In genomic region chr10:83618819-83619440, GRCm38 (mm10) we compare ENCODE assay signal across 11 mouse cellular contexts. TPM values are rescaled to one million over a fixed set of nuclear protein-coding genes. Genes with fewer than 3 reads are reported as not detected.
DNase-seq lines count a peak whose midpoint lies in the region; ATAC-seq and TF ChIP-seq lines count a peak whose summit lies in the region.
"Had no signal": no experiment of that assay in that cellular context is flagged by ENCODE, and none has a peak within 500 bp of the region (broad histone marks: within the 10 kb centered on the region; RNA-seq: fewer than 3 reads in every experiment).

No protein-coding gene starts in this region.

- no peak overlapping the region for H3K4me2 ChIP-seq in midbrain, postnatal 0 days (ENCODE audit: low read depth, low read length, poor library complexity, severe bottlenecking)
- no peak overlapping the region for H3K4me2 ChIP-seq in intestine, embryonic 15.5 days (replicated peaks)
- H3K4me2 ChIP-seq: lung, embryonic 15.5 days; midbrain, embryonic 13.5 days had no signal

- H3K4me3 ChIP-seq in midbrain, embryonic 10.5 days: no peak overlapping the region
- H3K4me3 ChIP-seq in midbrain, postnatal 0 days (ENCODE audit: low read depth, low read length): no peak overlapping the region
- H3K4me3 ChIP-seq in intestine, embryonic 15.5 days (replicated peaks): no peak overlapping the region
- H3K4me3 ChIP-seq: lung, embryonic 15.5 days; midbrain, embryonic 13.5 days had no signal

- H3K9ac ChIP-seq in midbrain, postnatal 0 days (replicated peaks; ENCODE audit: low read length, poor library complexity, severe bottlenecking): no peak overlapping the region
- no peak overlapping the region for H3K9ac ChIP-seq in intestine, embryonic 15.5 days
- H3K9ac ChIP-seq: lung, embryonic 15.5 days; midbrain, embryonic 13.5 days had no signal

- H3K27me3 ChIP-seq in midbrain, embryonic 10.5 days (ENCODE audit: low read depth, poor library complexity, severe bottlenecking): no peaks in the 10 kb centered on the region
- H3K27me3 ChIP-seq in midbrain, postnatal 0 days (ENCODE audit: insufficient read depth, low read length): no peaks in the 10 kb centered on the region
- H3K27me3 ChIP-seq in intestine, embryonic 15.5 days (replicated peaks): no peaks in the 10 kb centered on the region
- H3K27me3 ChIP-seq: lung, embryonic 15.5 days; midbrain, embryonic 13.5 days had no signal

- intact Hi-C loops in heart, postnatal 25 days (cut with DNase I): loop anchor here (5.0 kb wide), 1 partner anchor 158 kb away; no protein-coding TSS in a partner anchor

- no peak for TF ChIP-seq CTCF in midbrain, postnatal 0 days (IDR thresholded peaks at IDR 0.05)

- H3K9me3 ChIP-seq in midbrain, embryonic 10.5 days (replicated peaks): no peaks in the 10 kb centered on the region
- H3K9me3 ChIP-seq in midbrain, postnatal 0 days (ENCODE audit: low read length): no peaks in the 10 kb centered on the region
- no peaks in the 10 kb centered on the region for H3K9me3 ChIP-seq in intestine, embryonic 15.5 days
- H3K9me3 ChIP-seq: lung, embryonic 15.5 days; midbrain, embryonic 13.5 days had no signal

- ATAC-seq in midbrain, postnatal 0 days (ENCODE audit: low FRiP score): no peak
- no peak for ATAC-seq in intestine, embryonic 15.5 days
- ATAC-seq: intestine, postnatal 0 days; midbrain, embryonic 13.5 days had no signal

- 0 out of 2 replicates have a peak overlapping the region, but pooled peaks have one; percentile 13 for H3K27ac ChIP-seq in midbrain, embryonic 10.5 days (replicated peaks)
- H3K27ac ChIP-seq in midbrain, postnatal 0 days (ENCODE audit: low read depth, low read length): no peak overlapping the region
- H3K27ac ChIP-seq in intestine, embryonic 15.5 days: no peak overlapping the region
- H3K27ac ChIP-seq: lung, embryonic 15.5 days; midbrain, embryonic 13.5 days had no signal

- H3K36me3 ChIP-seq in midbrain, embryonic 10.5 days: peaks cover 37% of the 10 kb centered on the region
- H3K36me3 ChIP-seq in midbrain, postnatal 0 days (ENCODE audit: insufficient read depth, low read length): peaks cover 19% of the 10 kb centered on the region
- H3K36me3 ChIP-seq in intestine, embryonic 15.5 days: peaks cover 6% of the 10 kb centered on the region; the same call in 1 of the 2 replicates
- H3K36me3 ChIP-seq: lung, embryonic 15.5 days had no signal

- peak; percentile 44 to 53 for DNase-seq in heart, adult 18-20 months
- DNase-seq in heart, postnatal 25 days (ENCODE audit: low spot score): no peak
- no peak for DNase-seq in midbrain, embryonic 10.5 days (ENCODE audit: low spot score)
- DNase-seq in midbrain, postnatal 0 days (ENCODE audit: low spot score): no peak
- DNase-seq in gastrocnemius, adult 8-10 months (ENCODE audit: low spot score in 2 of 2): peak; percentile 34 to 55
- DNase-seq in telencephalon, adult 2 months (ENCODE audit: low read depth, low spot score): peak; percentile 29
- no peak for DNase-seq in urinary bladder, adult 18-20 months (ENCODE audit: low spot score in 2 of 2)

- WGBS in midbrain, embryonic 10.5 days: 91% methylated on average over 12 of the region's 12 CpGs
- 82% methylated on average over 12 of the region's 12 CpGs for WGBS in midbrain, postnatal 0 days
- WGBS in intestine, embryonic 15.5 days: 87% methylated on average over 12 of the region's 12 CpGs

- peaks cover 13% of the 10 kb centered on the region for H3K4me1 ChIP-seq in midbrain, embryonic 10.5 days
- no peaks in the 10 kb centered on the region for H3K4me1 ChIP-seq in midbrain, postnatal 0 days (ENCODE audit: insufficient read depth, low read length)
- no peaks in the 10 kb centered on the region for H3K4me1 ChIP-seq in intestine, embryonic 15.5 days (replicated peaks)
- H3K4me1 ChIP-seq: lung, embryonic 15.5 days; midbrain, embryonic 13.5 days had no signal

RNA-seq across cellular contexts. Expression of gene Appl2, which starts 29.6 kb away (rescaled TPM):
- 10 to 100 TPM; 34.2 to 40.0 TPM for total RNA-seq in heart, adult 18-20 months (2021)
- total RNA-seq in heart, postnatal 25 days (2021): 10 to 100 TPM; 32.5 to 34.6 TPM
- 30.8 and 37.0 TPM in 2 replicates for polyA plus RNA-seq in midbrain, embryonic 10.5 days (2016; fragmentation: Nextera tagmentation; extraction: Ambion mirVana)
- 54.5 and 57.4 TPM in 2 replicates for total RNA-seq in midbrain, postnatal 0 days (2014; rRNA removed)
- 40.7 and 42.1 TPM in 2 replicates for polyA plus RNA-seq in midbrain, postnatal 0 days (2015; fragmentation: Nextera tagmentation; extraction: Ambion mirVana)
- 10 to 100 TPM; 15.9 to 18.4 (median 17.7) TPM for total RNA-seq in gastrocnemius, adult 8-10 months (2022)
- polyA plus RNA-seq in intestine, embryonic 15.5 days (2015; fragmentation: Nextera tagmentation; extraction: Ambion mirVana): 46.0 and 49.1 TPM in 2 replicates

Comparison
In these comparisons a context has a peak if more than half of its experiments do, and no peak if none do; other contexts are left out.
1. DNase-seq: peak in heart, adult 18-20 months (2 of 2), gastrocnemius, adult 8-10 months (2 of 2) and telencephalon, adult 2 months (single experiment); none in heart, postnatal 25 days (single experiment), midbrain, embryonic 10.5 days (single experiment), midbrain, postnatal 0 days (single experiment) and urinary bladder, adult 18-20 months (0 of 2).